Mouse (Mus musculus): Measurements from ENCODE around the gene Msrb2. TPM values are rescaled to one million over a fixed set of nuclear protein-coding genes. Genes with fewer than 3 reads are reported as not detected.

Gene Msrb2
- polyA plus RNA-seq, 1 experiment from 2014 or later, result 12.1 TPM

GRCm38 (mm10) chr2:19430746-19431145 lies 59.5 kb downstream of the Msrb2 start:
- Histone ChIP-seq H3K4me2 (replicated peaks; ENCODE audit: low read depth) (no peak overlapping the region), H3K27ac (replicated peaks) (no peak overlapping the region), H3K4me3 (ENCODE audit: low read depth, low read length) (no peak overlapping the region), H3K9me3 (ENCODE audit: control insufficient read depth, low read length) (no peaks in the 10 kb centered on the region), H3K27me3 (ENCODE audit: control insufficient read depth, insufficient read depth, low read length) (peaks cover 27% of the 10 kb centered on the region; the same call in 1 of the 2 replicates), H3K36me3 (ENCODE audit: control insufficient read depth, insufficient read depth, low read length) (no peaks in the 10 kb centered on the region), H3K9ac (ENCODE audit: low read length) (no peak overlapping the region), H3K4me1 (replicated peaks; ENCODE audit: control insufficient read depth, insufficient read depth) (no peaks in the 10 kb centered on the region)
- no peak for DNase-seq (ENCODE audit: low spot score)
- 1% methylated on average over 33 of the region's 33 CpGs for WGBS
- TF ChIP-seq CTCF (IDR thresholded peaks at IDR 0.05; ENCODE audit: low read depth), result no peak
- no peak for TF ChIP-seq EP300 (optimal IDR thresholded peaks at IDR 0.05)
- no peak for ATAC-seq (ENCODE audit: low FRiP score, low TSS enrichment)

- Histone ChIP-seq H3K4me3 (ENCODE audit: low read depth, low read length) (no peak overlapping the region), H3K9ac (ENCODE audit: low read length) (no peak overlapping the region), H3K27me3 (ENCODE audit: control insufficient read depth, insufficient read depth, low read length) (peaks cover 27% of the 10 kb centered on the region; the same call in 1 of the 2 replicates), H3K27ac (replicated peaks) (no peak overlapping the region), H3K4me1 (replicated peaks; ENCODE audit: control insufficient read depth, insufficient read depth) (no peaks in the 10 kb centered on the region), H3K4me2 (replicated peaks; ENCODE audit: low read depth) (no peak overlapping the region), H3K9me3 (ENCODE audit: control insufficient read depth, low read length) (no peaks in the 10 kb centered on the region), H3K36me3 (ENCODE audit: control insufficient read depth, insufficient read depth, low read length) (no peaks in the 10 kb centered on the region)
- peak; percentile 26 for DNase-seq (ENCODE audit: low spot score)
- ATAC-seq (ENCODE audit: low FRiP score, low TSS enrichment), result no peak
- TF ChIP-seq EP300 (optimal IDR thresholded peaks at IDR 0.05) (no peak), CTCF (IDR thresholded peaks at IDR 0.05; ENCODE audit: low read depth) (peak; percentile 49)
- 1% methylated on average over 18 of the region's 18 CpGs for WGBS
These were observed 59.9 kb downstream of the Msrb2 start for GRCm38 (mm10) chr2:19431186-19431585.

- ATAC-seq (ENCODE audit: low FRiP score, low TSS enrichment), result 0 out of 2 replicates have a peak, but pooled peaks have one; percentile 18
- no peak overlapping the region for H3K4me3 ChIP-seq (ENCODE audit: low read depth, low read length)
- H3K9ac ChIP-seq (ENCODE audit: low read length), result no peak overlapping the region
- no peak overlapping the region for H3K4me2 ChIP-seq (replicated peaks; ENCODE audit: low read depth)
- no peaks in the 10 kb centered on the region for H3K4me1 ChIP-seq (replicated peaks; ENCODE audit: control insufficient read depth, insufficient read depth)
- no peaks in the 10 kb centered on the region for H3K36me3 ChIP-seq (ENCODE audit: control insufficient read depth, insufficient read depth, low read length)
- no peaks in the 10 kb centered on the region for H3K9me3 ChIP-seq (ENCODE audit: control insufficient read depth, low read length)
- DNase-seq (ENCODE audit: low spot score), result no peak
- TF ChIP-seq EP300 (optimal IDR thresholded peaks at IDR 0.05) (no peak), CTCF (IDR thresholded peaks at IDR 0.05; ENCODE audit: low read depth) (no peak)
- no peak overlapping the region for H3K27ac ChIP-seq (replicated peaks)
- 4% methylated on average over 41 of the region's 41 CpGs for WGBS
- H3K27me3 ChIP-seq (ENCODE audit: control insufficient read depth, insufficient read depth, low read length), result peaks cover 27% of the 10 kb centered on the region; the same call in 1 of the 2 replicates
These were observed 60.5 kb downstream of the Msrb2 start for GRCm38 (mm10) chr2:19431614-19432323.

- Histone ChIP-seq H3K9ac (ENCODE audit: low read length) (no peak overlapping the region), H3K27ac (replicated peaks) (no peak overlapping the region), H3K9me3 (ENCODE audit: control insufficient read depth, low read length) (no peaks in the 10 kb centered on the region), H3K4me3 (ENCODE audit: low read depth, low read length) (no peak overlapping the region), H3K36me3 (ENCODE audit: control insufficient read depth, insufficient read depth, low read length) (no peaks in the 10 kb centered on the region), H3K4me1 (replicated peaks; ENCODE audit: control insufficient read depth, insufficient read depth) (no peaks in the 10 kb centered on the region), H3K4me2 (replicated peaks; ENCODE audit: low read depth) (no peak overlapping the region), H3K27me3 (ENCODE audit: control insufficient read depth, insufficient read depth, low read length) (peaks cover 23% of the 10 kb centered on the region)
- WGBS, result 4% methylated on average over 9 of the region's 9 CpGs
- no peak for TF ChIP-seq CTCF (IDR thresholded peaks at IDR 0.05; ENCODE audit: low read depth)
- TF ChIP-seq EP300 (optimal IDR thresholded peaks at IDR 0.05), result no peak
- no peak for ATAC-seq (ENCODE audit: low FRiP score, low TSS enrichment)
- no peak for DNase-seq (ENCODE audit: low spot score)
These were observed 73.1 kb downstream of the Msrb2 start for GRCm38 (mm10) chr2:19444346-19444745.

Other genes starting within 250 kb of the Msrb2 start
- 0.04 and 0.11 TPM in 2 replicates for gene Armc3, start 172.1 kb upstream of the Msrb2 start, polyA plus RNA-seq (2015; fragmentation: Nextera tagmentation; extraction: Ambion mirVana)
- gene Ptf1a, start 74.2 kb downstream of the Msrb2 start, polyA plus RNA-seq (2015; fragmentation: Nextera tagmentation; extraction: Ambion mirVana), result 0.48 and 0.82 TPM in 2 replicates
- 0.05 TPM in 1 of 2 replicates, not detected in the other for gene 4921504E06Rik, start 182.5 kb downstream of the Msrb2 start, polyA plus RNA-seq (2015; fragmentation: Nextera tagmentation; extraction: Ambion mirVana)